Mouse (Mus musculus) lung, postnatal 0 days (tissue): ENCODE data around the gene Dnah5.

ENCODE experiments used
- CTCF ChIP-seq: IDR thresholded peaks from 2 replicates; pipeline ENCODE4 v1.5.1; 2016; ENCODE audit warnings: antibody characterized with exemption, mild to moderate bottlenecking
- EP300 ChIP-seq: IDR thresholded peaks from 2 replicates; pipeline ENCODE4 v1.6.1; 2016; ENCODE audit warnings: antibody characterized with exemption, mild to moderate bottlenecking, control low read depth

DNA sequence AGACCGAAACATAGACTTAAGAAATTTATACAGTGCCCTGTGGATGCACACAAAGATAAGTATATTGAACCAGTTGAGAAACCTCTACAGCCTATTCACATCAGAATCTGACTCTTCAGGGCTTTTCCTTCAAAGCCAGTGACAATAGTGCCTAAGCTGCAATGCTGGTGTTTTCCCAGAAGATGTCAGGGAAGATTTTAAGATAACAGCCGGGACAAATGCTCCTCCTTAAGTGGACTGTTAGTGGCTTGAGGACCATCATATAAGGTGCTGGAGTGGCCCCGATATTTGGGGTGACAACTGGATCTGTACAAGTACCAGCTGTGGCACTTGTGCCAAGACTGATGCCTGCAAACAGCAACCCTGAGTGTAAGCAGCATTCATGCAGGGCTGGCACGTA, 4.9 kb upstream of the Dnah5 start:
- no peak for TF ChIP-seq CTCF
- TF ChIP-seq EP300, result no peak
